Mouse (Mus musculus) kidney, embryonic 14.5 days (tissue): Measurements from ENCODE around the gene D10Wsu102e. TPM values are rescaled to one million over a fixed set of nuclear protein-coding genes. Genes with fewer than 3 reads are reported as not detected.
"Not testable (repeated sequence)": the region's sequence is repeated elsewhere in the genome, so short reads cannot be mapped to it uniquely, and the experiment has no call there.

Experiments used
- ATAC-seq: fragments of 200-750 bp; cut with Nextera tagmentation; 2 replicates; pipeline ENCODE4 v1.8.0; 2017; ENCODE audit warnings: moderate number of reproducible peaks, mild to moderate bottlenecking, moderate TSS enrichment, moderate library complexity; ENCODE audit not compliant: low FRiP score, low TSS enrichment
- H3K27ac ChIP-seq: fragments of 300-500 bp; sonication (generic); 2 replicates; pipeline ENCODE4 v1.5.1; 2014; ENCODE audit warnings: low read depth, mild to moderate bottlenecking, low read length, moderate library complexity, mixed read lengths
- H3K27me3 ChIP-seq: fragments of 300-500 bp; sonication (generic); 2 replicates; pipeline ENCODE4 v1.6.1; 2014; ENCODE audit warnings: mild to moderate bottlenecking, low read length; ENCODE audit not compliant: control insufficient read depth, insufficient read depth
- H3K36me3 ChIP-seq: fragments of 300-500 bp; sonication (generic); 2 replicates; pipeline ENCODE4 v1.6.1; 2014; ENCODE audit warnings: low read length, mixed read lengths; ENCODE audit not compliant: control insufficient read depth, insufficient read depth
- H3K4me1 ChIP-seq: fragments of 300-500 bp; sonication (generic); 2 replicates; pipeline ENCODE4 v1.6.1; 2014; ENCODE audit warnings: low read length, mixed read lengths; ENCODE audit not compliant: control insufficient read depth, insufficient read depth
- H3K4me2 ChIP-seq: fragments of 300-500 bp; sonication (generic); replicated peaks from 2 replicates; pipeline ENCODE4 v1.6.1; 2014; ENCODE audit warnings: low read depth, mild to moderate bottlenecking, low read length
- H3K4me3 ChIP-seq: fragments of 300-500 bp; sonication (generic); 2 replicates; pipeline ENCODE4 v1.5.1; 2014; ENCODE audit warnings: mild to moderate bottlenecking, low read length
- H3K9ac ChIP-seq: fragments of 300-500 bp; sonication (generic); 2 replicates; pipeline ENCODE4 v1.6.1; 2014; ENCODE audit warnings: low read depth, mild to moderate bottlenecking, low read length, moderate library complexity
- H3K9me3 ChIP-seq: fragments of 300-500 bp; sonication (generic); 2 replicates; pipeline ENCODE4 v1.6.1; 2016; ENCODE audit warnings: low read length; ENCODE audit not compliant: control insufficient read depth
- WGBS: fragments of 180-500 bp; shearing (Covaris S2); extraction: QIAGEN DNeasy Blood & Tissue Kit; methylation state at CpG from one replicate; pipeline ENCODE4 v1.1.7; 2014; 5-methylcytosine and 5-hydroxymethylcytosine counted together
- polyA plus RNA-seq: library from polyadenylated mRNA; unstranded; fragments of >200 nt; fragmentation: Nextera tagmentation; extraction: Ambion mirVana; gene quantifications from 2 replicates; pipeline ENCODE4 v1.2.1, GENCODE M21; 2014

Gene D10Wsu102e
- polyA plus RNA-seq, 1 experiment from 2014 or later, result 0.89 TPM

DNA sequence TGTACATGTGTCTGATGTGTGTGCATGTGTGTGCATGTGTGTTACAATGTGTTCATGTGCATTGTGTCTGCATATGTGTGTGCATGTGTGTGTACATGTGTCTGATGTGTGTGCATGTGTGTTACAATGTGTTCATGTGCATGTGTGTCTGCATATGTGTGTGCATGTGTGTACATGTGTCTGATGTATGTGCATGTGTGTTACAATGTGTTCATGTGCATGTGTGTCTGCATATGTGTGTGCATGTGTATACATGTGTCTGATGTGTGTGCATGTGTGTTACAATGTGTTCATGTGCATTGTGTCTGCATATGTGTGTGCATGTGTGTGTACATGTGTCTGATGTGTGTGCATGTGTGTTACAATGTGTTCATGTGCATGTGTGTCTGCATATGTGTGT is 164.2 kb downstream of the D10Wsu102e start:
- not testable (repeated sequence) for H3K9ac ChIP-seq, H3K4me2 ChIP-seq, ATAC-seq, H3K4me3 ChIP-seq, H3K9me3 ChIP-seq, H3K27ac ChIP-seq, H3K27me3 ChIP-seq, H3K36me3 ChIP-seq, H3K4me1 ChIP-seq

DNA sequence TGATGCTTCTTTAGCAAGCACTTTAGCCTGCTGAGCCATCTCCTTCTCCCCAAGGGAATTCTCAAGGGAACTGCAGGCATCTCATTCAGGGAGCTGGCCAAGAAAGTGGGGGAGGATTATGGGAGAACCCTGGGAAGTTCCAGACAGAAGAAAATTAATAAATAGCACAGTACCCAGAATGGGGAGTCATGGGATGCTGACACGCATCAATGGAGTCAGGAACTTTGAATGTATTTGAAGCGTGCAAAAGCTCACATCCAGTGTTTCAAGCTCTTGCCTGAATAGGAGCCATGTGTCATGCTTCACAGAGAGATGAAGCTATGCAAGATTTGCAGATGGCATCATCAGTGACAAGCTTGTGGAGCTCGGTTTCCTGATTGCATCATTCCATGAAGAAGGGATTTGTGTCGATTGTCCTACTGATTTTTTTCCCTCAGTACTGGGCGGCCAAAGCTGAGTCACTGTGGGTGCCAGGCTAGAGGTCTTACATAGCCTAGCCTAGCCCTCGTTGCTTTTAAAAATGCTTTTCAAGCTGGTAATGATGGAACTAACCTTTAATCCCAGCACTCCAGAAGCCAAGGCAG is 170.5 kb downstream of the D10Wsu102e start:
- Histone ChIP-seq H3K36me3 (no peaks in the 10 kb centered on the region), H3K9me3 (no peaks in the 10 kb centered on the region), H3K4me2 (no peak overlapping the region), H3K9ac (no peak overlapping the region), H3K27me3 (peaks cover 8% of the 10 kb centered on the region; the same call in 1 of the 2 replicates), H3K27ac (no peak overlapping the region), H3K4me1 (no peaks in the 10 kb centered on the region; the same call in 1 of the 2 replicates), H3K4me3 (no peak overlapping the region)
- 84% methylated on average over 6 of the region's 6 CpGs for WGBS
- ATAC-seq, result no peak

DNA sequence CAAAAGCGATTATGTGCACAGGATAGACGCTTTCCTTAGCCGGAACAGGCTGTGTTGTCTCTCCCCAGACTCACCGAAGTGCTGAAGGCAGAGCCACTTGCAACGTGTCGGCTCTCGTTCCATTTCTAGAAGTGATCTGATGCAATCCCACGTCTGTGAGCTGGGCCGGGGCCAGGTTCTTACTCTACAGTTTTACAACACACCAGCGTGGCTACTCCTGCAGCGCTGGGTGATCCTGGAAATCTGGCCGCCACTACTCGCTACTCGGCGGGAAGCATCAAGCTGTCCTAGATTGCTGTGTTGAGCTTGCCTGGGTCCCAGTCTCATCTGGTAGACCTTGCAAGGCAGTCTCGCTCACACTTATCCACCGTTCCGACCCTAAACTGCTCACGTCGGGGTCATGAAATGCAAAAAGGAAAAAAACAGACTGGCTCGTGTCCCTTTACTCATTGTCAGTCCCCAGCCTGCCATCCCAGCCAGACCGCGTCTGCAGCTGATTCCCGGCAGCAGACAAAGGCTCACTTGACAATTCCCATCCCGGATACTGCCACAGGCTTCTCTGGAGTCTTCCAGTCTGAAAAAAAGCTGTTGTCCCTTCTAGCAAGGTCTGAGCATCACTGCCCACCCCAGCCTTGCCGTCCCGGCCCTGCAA is 173.4 kb downstream of the D10Wsu102e start:
- Histone ChIP-seq H3K27ac (no peak overlapping the region), H3K9ac (peak overlapping the region; percentile 55), H3K27me3 (peaks cover 8% of the 10 kb centered on the region; the same call in 1 of the 2 replicates), H3K4me2 (peak overlapping the region; percentile 96), H3K4me3 (peak overlapping the region; percentile 44), H3K4me1 (no peaks in the 10 kb centered on the region; the same call in 1 of the 2 replicates), H3K9me3 (no peaks in the 10 kb centered on the region), H3K36me3 (no peaks in the 10 kb centered on the region)
- WGBS, result 4% methylated on average over 27 of the region's 27 CpGs
- peak; percentile 20; the same call in 1 of the 2 replicates for ATAC-seq

DNA sequence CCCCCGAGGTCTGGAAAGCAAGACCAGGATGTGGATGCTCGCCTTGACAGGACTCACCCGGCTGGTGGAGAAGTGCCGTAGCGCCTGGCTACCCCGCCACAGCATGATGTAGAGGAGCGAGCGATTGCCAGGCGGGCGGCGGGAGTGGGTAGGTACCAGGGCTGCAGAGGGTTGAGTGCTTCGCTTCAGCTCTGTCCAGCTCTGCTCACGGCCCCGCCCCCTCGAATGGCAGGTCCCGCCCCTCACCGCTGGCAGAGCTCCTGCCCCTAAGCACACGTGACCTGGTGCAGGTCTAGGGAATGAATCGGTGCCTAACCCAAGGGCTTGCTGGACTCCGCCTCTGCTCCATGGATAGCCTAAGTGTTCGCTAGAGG is 173.9 kb downstream of the D10Wsu102e start, which contains the start of gene Aldh1l2:
Gene Aldh1l2 (minus strand): TSS at position 231 of the 374 bp plus-strand sequence.
- ATAC-seq, result peak; percentile 97
- Histone ChIP-seq H3K36me3 (no peaks in the 10 kb centered on the region), H3K27ac (no peak within 1 kb of the TSS), H3K4me2 (peak within 1 kb of the TSS; percentile 96), H3K4me1 (no peaks in the 10 kb centered on the region; the same call in 1 of the 2 replicates), H3K9ac (peak within 1 kb of the TSS; percentile 55), H3K4me3 (peak within 1 kb of the TSS; percentile 44), H3K9me3 (no peaks in the 10 kb centered on the region), H3K27me3 (peaks cover 8% of the 10 kb centered on the region; the same call in 1 of the 2 replicates)
- WGBS, result 0% methylated on average over 21 of the region's 21 CpGs

DNA sequence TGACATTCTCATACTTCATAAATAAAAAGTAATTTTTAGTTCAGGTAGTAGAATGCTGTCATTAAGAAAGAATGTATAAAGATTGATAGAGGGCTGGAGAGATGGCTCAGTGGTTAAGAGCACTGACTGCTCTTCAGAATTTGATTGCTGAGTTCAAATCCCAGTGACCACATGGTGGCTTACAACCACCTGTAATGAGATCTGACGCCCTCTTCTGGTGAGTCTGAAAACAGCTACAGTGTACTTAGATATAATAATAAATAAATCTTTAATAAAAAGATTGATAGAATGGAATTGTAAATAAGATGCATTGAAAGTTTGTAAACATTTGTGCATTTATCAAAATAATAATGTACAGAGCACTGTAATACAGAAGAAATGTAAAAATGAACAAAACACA is 176.4 kb downstream of the D10Wsu102e start:
- Histone ChIP-seq H3K27ac (no peak overlapping the region), H3K4me1 (no peaks in the 10 kb centered on the region; the same call in 1 of the 2 replicates), H3K4me2 (no peak overlapping the region), H3K36me3 (no peaks in the 10 kb centered on the region), H3K4me3 (no peak overlapping the region), H3K9ac (no peak overlapping the region), H3K9me3 (no peaks in the 10 kb centered on the region), H3K27me3 (peaks cover 8% of the 10 kb centered on the region; the same call in 1 of the 2 replicates)
- WGBS, result 0% methylated on average over 1 of the region's 1 CpGs
- ATAC-seq, result no peak

Other genes with a start within 250 kb of the D10Wsu102e start
- 0.24 and 0.50 TPM in 2 replicates for gene Slc41a2, start 22.3 kb upstream of the D10Wsu102e start, polyA plus RNA-seq
- 0.74 and 0.76 TPM in 2 replicates for gene Aldh1l2, start 173.9 kb downstream of the D10Wsu102e start, polyA plus RNA-seq
- gene Washc4, start 183.5 kb downstream of the D10Wsu102e start, polyA plus RNA-seq, result 22.8 and 44.1 TPM in 2 replicates